Mouse (Mus musculus) monocyte, adult 2 months (primary cell): ENCODE data around the gene Cmss1.

ENCODE experiments used
- DNase-seq, 2 experiments: peaks; one replicate each; pipeline ENCODE4 v3.0.0; 2022; ENCODE audit warnings: low spot score in 2 of 2, low read depth in 1 of 2

Cmss1 gene

GRCm38 (mm10) chr16:57431294-57431693 is 175.4 kb downstream of the Cmss1 start:
- no peak for DNase-seq

- no peak for DNase-seq
Measured at GRCm38 (mm10) chr16:57428977-57429376, 177.7 kb downstream of the Cmss1 start.

DNA sequence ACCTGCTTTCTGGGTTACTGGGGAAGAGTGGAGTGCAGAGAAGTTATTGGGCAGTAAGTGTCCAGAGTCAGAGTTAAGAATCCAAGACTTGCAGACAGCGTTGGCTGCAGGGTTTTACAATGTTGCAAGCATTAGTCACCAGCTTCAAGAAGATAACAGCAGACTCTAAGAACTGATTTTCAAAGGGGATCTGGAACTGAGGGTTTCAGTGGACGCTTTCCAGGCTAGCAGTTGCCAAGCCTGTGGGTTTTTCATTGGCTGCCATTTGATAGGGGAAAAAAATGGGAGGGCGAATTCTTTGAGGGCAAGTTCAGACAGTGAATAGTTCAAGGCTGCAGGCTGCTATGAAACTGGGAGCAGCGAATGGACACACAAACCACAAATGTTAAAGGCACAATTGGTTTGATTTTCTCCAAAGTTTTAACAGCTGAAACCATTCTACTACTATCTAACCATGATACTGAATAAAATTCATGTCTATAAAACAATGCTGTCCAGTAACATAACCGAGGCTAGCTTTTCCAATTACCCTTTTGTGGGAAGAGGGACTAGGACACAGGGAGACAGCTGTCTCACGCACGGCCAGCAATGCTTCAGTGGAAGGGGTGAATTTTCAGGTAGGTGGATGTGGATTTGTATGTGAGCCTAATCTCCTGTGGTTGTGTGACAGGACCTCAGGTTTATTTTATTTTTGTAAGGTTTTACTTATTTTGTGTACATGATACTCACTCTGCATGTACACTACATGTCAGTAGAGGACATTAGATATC is 179.0 kb downstream of the Cmss1 start:
- DNase-seq = no peak

DNA sequence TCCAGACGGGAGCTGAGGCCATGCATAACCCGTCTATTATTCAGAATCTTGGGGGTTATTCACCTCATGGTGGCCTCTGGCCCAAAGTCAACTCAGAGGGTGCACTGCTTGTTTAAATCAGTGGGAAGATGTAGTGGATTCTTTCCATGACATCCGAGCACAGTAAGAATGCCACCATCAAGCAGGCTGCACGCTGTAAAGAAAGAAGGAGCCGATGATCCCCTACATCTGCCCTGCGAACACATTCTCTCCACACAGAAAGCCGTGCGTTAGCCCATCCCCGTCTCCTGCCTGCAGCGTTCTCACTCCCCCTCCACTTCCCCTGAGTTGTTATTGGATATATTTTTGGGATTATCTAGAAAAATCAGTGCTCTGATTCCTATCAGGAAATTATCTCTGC is 180.0 kb downstream of the Cmss1 start:
- no peak for DNase-seq

DNA sequence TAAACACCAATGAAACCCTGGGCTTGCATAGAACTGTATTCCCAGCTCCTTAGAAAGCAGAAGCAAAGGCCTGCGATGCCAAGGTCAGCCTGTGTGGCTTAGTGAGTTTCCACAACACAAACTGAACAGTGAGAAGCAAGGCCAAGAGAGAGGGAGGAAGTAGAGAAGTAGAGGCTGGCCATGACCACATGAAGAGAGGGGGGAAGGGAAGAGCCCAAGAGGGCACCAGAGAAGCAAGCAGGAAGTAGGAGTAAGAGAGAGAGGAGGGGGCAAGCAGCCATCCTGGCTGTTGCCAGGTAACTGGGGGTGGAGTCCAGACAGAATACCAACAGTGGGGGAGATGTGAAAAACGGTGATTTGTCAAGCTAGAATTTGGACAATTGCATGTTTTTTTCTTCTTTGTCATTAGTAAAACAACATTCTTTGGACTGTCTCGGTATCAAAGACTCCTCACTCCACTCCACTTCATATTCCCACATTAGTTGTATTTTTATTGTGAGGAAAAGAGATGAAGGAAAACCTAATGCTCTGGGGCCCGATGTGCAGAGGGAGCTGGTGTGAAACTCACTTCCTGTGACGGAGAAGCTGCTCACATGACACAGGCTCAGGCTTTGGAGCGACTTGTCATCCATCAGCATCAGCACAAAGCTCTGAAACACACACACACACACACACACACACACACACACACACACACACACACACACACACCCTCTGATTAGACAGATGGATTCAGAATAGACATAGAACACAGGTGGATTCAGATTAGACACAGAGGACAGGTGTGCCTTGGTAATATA is 183.5 kb downstream of the Cmss1 start:
- peak; percentile 14 to 55 for DNase-seq

- peak in 1 of 2 experiments; percentile 8 for DNase-seq
Measured at GRCm38 (mm10) chr16:57421680-57422417, 184.8 kb downstream of the Cmss1 start.

GRCm38 (mm10) chr16:57420773-57421556 is 185.7 kb downstream of the Cmss1 start:
- no peak for DNase-seq

DNA sequence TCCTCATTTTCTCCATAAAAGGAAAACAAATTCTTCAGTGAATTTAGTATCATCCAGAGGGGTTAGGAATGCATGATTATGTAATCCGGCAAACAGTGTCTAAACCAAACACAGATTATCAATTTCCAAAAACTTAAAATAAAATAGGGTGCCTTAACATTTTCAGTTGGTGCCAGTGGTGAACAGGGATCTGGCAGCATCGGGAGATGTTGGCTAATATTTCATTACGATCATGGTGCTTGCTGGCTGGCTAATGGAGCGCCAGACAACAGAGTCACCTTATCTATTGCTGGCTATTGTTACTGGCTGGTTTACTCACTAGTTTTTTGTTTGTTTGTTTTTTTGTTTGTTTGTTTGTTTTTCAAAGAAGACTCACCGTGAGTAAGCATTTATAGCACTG is 186.8 kb downstream of the Cmss1 start:
- no peak for DNase-seq

GRCm38 (mm10) chr16:57419332-57419731 is 187.3 kb downstream of the Cmss1 start:
- DNase-seq = no peak

DNA sequence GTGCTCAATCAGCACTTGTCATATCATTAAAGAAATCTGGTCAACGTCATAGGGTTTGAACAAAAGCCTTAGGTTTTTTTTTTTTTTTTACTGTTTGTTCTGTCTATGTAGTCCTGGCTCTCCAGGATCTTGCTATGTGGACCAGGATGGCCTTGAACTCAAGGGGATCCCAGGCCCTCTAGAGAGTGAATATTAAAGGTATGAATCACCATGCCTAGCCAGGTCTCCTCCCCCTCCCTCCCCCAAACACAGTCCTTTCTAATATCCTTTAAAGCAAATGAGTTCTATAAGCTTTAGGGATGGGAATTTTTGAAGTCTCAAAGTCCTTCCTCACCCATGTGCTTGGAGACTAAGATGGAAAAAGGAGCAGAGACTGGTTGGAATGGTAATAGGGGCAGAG is 188.7 kb downstream of the Cmss1 start:
- DNase-seq = no peak

DNA sequence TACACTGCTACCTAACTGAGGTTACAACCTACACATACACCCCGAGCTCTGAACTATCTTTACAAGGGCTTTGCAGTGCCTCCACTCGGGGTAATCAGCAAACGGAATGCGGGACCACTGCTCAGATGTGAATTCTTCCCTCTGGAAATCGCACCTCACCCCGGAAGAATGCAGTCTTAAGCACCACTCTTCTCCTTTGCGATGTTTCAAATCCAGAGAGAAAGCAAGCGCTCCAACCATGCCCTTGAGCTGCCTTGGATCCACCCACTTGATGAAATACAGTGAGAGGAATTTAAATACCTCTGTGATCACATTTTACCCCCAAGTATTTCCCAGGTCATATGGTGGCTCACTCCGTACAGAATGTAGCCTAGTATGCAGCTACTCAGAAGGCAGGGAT is 189.6 kb downstream of the Cmss1 start:
- DNase-seq = no peak

GRCm38 (mm10) chr16:57416049-57416448 is 190.6 kb downstream of the Cmss1 start:
- DNase-seq = no peak

- no peak for DNase-seq
Measured at GRCm38 (mm10) chr16:57412766-57413165, 193.9 kb downstream of the Cmss1 start.

DNA sequence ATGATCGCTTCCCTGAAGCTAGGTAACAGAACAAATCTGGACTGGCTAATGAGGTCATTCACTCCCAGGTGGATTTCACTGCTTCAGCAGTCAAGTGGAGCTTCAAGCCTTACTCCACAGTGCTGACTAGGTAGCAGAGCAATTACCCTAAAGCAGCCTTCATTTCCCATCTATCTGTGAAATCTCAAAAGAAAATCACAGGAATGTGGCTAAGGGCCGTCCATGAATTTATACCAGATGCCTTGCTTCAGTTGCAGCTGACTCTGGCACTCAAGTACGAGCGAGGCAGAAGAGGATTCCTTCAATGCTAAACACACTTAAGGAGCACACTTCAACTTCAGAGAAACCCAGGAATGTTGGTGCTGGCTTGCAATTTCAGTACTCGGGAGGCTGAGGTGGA is 202.8 kb downstream of the Cmss1 start:
- no peak for DNase-seq

GRCm38 (mm10) chr16:57402910-57403309 is 203.8 kb downstream of the Cmss1 start:
- DNase-seq = no peak

- DNase-seq = no peak
Measured at GRCm38 (mm10) chr16:57401702-57402101, 205.0 kb downstream of the Cmss1 start.

GRCm38 (mm10) chr16:57399566-57399965 is 207.1 kb downstream of the Cmss1 start:
- DNase-seq = no peak

- DNase-seq = peak in 1 of 2 experiments; percentile 34
Measured at GRCm38 (mm10) chr16:57398387-57399214, 208.1 kb downstream of the Cmss1 start.

GRCm38 (mm10) chr16:57397845-57398244 is 208.8 kb downstream of the Cmss1 start:
- no peak for DNase-seq

- peak; percentile 20 to 44 for DNase-seq
Measured at GRCm38 (mm10) chr16:57396249-57396648, 210.4 kb downstream of the Cmss1 start.
